Mouse (Mus musculus): ENCODE data around the gene Ulk1. TPM values are rescaled to one million over a fixed set of nuclear protein-coding genes. Genes with fewer than 3 reads are reported as not detected.

Gene Ulk1
- 100 to 1,000 TPM in 1 of 2 experiments, 10 to 100 TPM in 1; 90.6 to 100 TPM for total RNA-seq (2023)

GRCm38 (mm10) chr5:110809667-110810325, at the start of gene Ulk1:
Ulk1 (minus strand) TSS chr5:110810097.

GRCm38 (mm10) chr5:110839678-110840365, 29.9 kb upstream of the Ulk1 start, which contains the start of the genes Hscb and Chek2:
Hscb (minus strand) TSS chr5:110839777.
Chek2 (plus strand) TSS chr5:110839979.

GRCm38 (mm10) chr5:110779998-110780760, 29.7 kb downstream of the Ulk1 start, which contains the start of gene Pus1:
Pus1 (minus strand) TSS chr5:110780659.

DNA sequence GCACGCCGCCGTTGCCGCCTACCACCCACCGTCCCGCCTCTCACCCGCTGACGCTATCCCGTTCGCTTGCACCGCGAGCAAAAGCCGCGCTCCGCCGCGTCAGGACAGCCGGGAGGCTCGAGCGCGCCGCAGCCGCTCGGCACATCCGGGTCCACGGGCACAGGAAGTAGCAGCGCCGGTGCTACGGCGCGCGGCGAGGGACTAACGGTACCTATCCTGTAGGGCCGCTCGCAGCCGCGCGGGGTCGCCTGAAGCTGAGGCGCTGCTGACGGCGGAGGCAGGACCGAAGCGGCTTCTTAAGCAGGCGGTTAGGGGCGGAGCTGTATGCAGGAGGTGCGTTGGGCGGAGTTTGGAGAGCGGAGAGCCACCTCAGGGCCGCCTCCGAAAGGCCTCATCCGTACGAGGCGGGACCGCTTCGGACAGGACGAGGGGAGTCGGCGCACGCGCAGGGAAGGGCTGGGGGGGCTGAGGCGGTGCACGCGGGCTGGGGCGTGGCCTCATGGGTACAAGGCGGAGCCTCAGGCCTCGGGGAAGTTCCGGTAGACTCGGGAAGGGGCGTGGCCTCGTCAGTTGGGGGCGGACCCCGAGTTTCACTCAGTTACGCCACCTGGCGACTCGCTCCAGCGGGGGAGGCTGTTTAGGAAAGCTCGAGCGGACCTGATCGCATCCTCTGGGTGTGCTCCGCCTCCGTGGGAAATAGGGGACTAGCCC, 39.3 kb downstream of the Ulk1 start, which contains the start of gene Ep400:
TSS of gene Ep400 (minus strand) at position 270 of the 711 bp plus-strand sequence.

Other genes with a start within 250 kb of the Ulk1 start
- gene Noc4l, start 156.7 kb downstream of the Ulk1 start, total RNA-seq (2023): 10 to 100 TPM; 24.5 to 25.0 TPM
- 10 to 100 TPM; 15.0 to 23.7 TPM for gene Ddx51, start 156.6 kb downstream of the Ulk1 start, total RNA-seq (2023)
- 100 to 1,000 TPM; 105 to 115 TPM for gene Ep400, start 39.4 kb downstream of the Ulk1 start, total RNA-seq (2023)
- gene Pus1, start 29.4 kb downstream of the Ulk1 start, total RNA-seq (2023): 10 to 100 TPM; 11.1 to 15.6 TPM
- 10 to 100 TPM in 1 of 2 experiments, 1 to 10 TPM in 1; 8.8 to 13.1 TPM for gene Hscb, start 29.7 kb upstream of the Ulk1 start, total RNA-seq (2023)
- 10 to 100 TPM in 1 of 2 experiments, 1 to 10 TPM in 1; 9.7 to 12.7 TPM for gene Chek2, start 29.9 kb upstream of the Ulk1 start, total RNA-seq (2023)
- gene Ttc28, start 69.7 kb upstream of the Ulk1 start, total RNA-seq (2023): 1 to 10 TPM in 1 of 2 experiments, under 1 TPM in 1; 0.73 to 1.6 TPM

Data from neutrophil, adult 59 days (primary cell).